Mouse (Mus musculus) hindbrain, embryonic 10.5 days (tissue): Measurements from ENCODE around the gene Pvalb. TPM values are rescaled to one million over a fixed set of nuclear protein-coding genes. Genes with fewer than 3 reads are reported as not detected.

Experiments
- DNase-seq: peaks from one replicate; pipeline ENCODE4 v3.0.0-alpha.2; 2017; ENCODE audit warnings: low spot score
- H3K27ac ChIP-seq: fragments of 300-500 bp; sonication (generic); 2 replicates; pipeline ENCODE4 v1.5.1; 2016; ENCODE audit warnings: mild to moderate bottlenecking, moderate library complexity
- H3K27me3 ChIP-seq: fragments of 300-500 bp; sonication (generic); 2 replicates; pipeline ENCODE4 v1.6.1; 2016; ENCODE audit warnings: mild to moderate bottlenecking; ENCODE audit not compliant: poor library complexity, insufficient read depth, severe bottlenecking
- H3K36me3 ChIP-seq: fragments of 300-500 bp; sonication (generic); 2 replicates; pipeline ENCODE4 v1.6.1; 2016; ENCODE audit warnings: mild to moderate bottlenecking, moderate library complexity
- H3K4me1 ChIP-seq: fragments of 300-500 bp; sonication (generic); replicated peaks from 2 replicates; pipeline ENCODE4 v1.6.1; 2016; ENCODE audit warnings: mild to moderate bottlenecking
- H3K4me3 ChIP-seq: fragments of 300-500 bp; sonication (generic); 2 replicates; pipeline ENCODE4 v1.5.1; 2016; ENCODE audit warnings: mild to moderate bottlenecking, moderate library complexity
- H3K9me3 ChIP-seq: fragments of 300-500 bp; sonication (generic); 2 replicates; pipeline ENCODE4 v1.6.1; 2016; ENCODE audit warnings: mild to moderate bottlenecking, moderate library complexity
- WGBS: fragments of 180-500 bp; shearing (Covaris S2); methylation state at CpG from one replicate; pipeline ENCODE4 v1.1.7; 2016; 5-methylcytosine and 5-hydroxymethylcytosine counted together
- polyA plus RNA-seq: library from polyadenylated mRNA; unstranded; fragments of >200 nt; fragmentation: Nextera tagmentation; extraction: Ambion mirVana; gene quantifications from 2 replicates; pipeline ENCODE4 v1.2.1, GENCODE M21; 2016

The Pvalb gene
- polyA plus RNA-seq, 1 experiment from 2014 or later, result 0.52 TPM

- Histone ChIP-seq H3K9me3 (no peaks in the 10 kb centered on the region), H3K27me3 (no peaks in the 10 kb centered on the region), H3K4me3 (no peak overlapping the region), H3K36me3 (peaks cover 28% of the 10 kb centered on the region), H3K4me1 (peaks cover 28% of the 10 kb centered on the region), H3K27ac (no peak overlapping the region)
- 93% methylated on average over 10 of the region's 10 CpGs for WGBS
- DNase-seq, result no peak
Measured at GRCm38 (mm10) chr15:78171651-78172050, 34.5 kb downstream of the Pvalb start.

DNA sequence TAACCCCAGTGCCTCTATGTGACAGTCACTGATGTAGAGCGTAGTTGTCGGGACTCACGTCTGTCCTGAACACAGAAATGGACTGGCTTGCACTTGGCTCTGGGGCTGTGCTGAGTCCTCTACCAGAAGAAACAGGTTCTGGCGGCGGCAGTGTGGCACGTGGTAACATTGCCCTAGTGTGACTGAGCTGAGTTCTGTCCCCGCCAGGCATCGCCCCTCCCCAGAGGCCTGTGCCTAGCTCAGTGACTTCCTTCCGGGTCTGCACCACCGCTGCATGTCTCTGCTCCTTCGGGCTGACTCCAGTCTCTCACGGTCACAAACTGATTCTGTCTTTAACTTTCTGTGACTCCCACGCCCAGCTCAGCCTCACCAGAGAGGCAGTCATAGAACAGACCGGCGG is 35.5 kb downstream of the Pvalb start:
- no peak overlapping the region for H3K4me3 ChIP-seq
- H3K27ac ChIP-seq, result no peak overlapping the region
- H3K27me3 ChIP-seq, result no peaks in the 10 kb centered on the region
- no peaks in the 10 kb centered on the region for H3K9me3 ChIP-seq
- WGBS, result 93% methylated on average over 15 of the region's 15 CpGs
- peaks cover 38% of the 10 kb centered on the region for H3K36me3 ChIP-seq
- peaks cover 28% of the 10 kb centered on the region for H3K4me1 ChIP-seq
- DNase-seq, result no peak

DNA sequence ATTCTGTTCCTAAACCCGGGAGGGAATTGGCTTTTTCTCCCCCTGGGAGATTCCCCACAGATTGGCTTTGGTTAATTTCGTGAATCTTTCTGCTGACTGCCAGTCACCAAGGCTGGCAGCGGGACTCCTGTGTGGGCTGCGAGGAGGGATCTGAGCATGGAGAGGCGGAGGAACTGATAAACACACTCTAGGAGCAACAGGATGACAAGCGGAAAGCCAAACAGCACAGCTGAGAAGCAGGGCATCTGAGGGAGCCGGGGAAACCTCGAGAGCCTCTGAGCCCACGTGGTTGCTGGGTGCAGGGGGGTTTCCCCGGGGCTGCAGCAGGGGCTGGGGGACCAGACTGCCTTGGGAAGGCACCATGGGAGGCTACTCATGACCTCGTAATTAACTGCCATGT is 36.6 kb downstream of the Pvalb start:
- DNase-seq, result no peak
- Histone ChIP-seq H3K4me3 (no peak overlapping the region), H3K36me3 (peaks cover 49% of the 10 kb centered on the region), H3K27me3 (no peaks in the 10 kb centered on the region), H3K4me1 (peaks cover 20% of the 10 kb centered on the region), H3K27ac (0 out of 2 replicates have a peak overlapping the region, but pooled peaks have one; percentile 8), H3K9me3 (no peaks in the 10 kb centered on the region)
- WGBS, result 82% methylated on average over 11 of the region's 11 CpGs

GRCm38 (mm10) chr15:78165292-78165691 is 40.9 kb downstream of the Pvalb start:
- 84% methylated on average over 4 of the region's 4 CpGs for WGBS

DNA sequence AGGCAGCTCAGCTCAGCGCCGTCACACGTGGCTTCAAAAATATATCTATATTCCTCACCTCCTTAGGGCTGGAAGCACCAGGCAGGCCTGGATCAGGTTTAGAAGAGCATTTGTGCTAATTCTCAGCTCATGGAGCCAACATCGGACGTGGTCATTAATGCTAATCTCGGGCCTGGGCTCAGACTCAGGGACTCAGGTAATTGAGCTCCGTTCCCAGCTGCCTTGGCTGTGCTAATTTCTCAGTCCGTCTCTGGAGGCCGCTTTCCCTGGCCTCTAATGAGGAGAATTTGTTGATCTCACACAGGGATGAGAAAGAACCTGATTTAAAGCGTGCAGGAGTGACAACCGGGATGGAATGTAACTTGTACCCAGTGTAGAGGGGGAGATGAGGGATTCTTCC is 41.7 kb downstream of the Pvalb start:
- Histone ChIP-seq H3K4me1 (no peaks in the 10 kb centered on the region), H3K9me3 (no peaks in the 10 kb centered on the region), H3K27me3 (no peaks in the 10 kb centered on the region), H3K4me3 (no peak overlapping the region), H3K36me3 (peaks cover 92% of the 10 kb centered on the region), H3K27ac (no peak overlapping the region)
- WGBS, result 89% methylated on average over 11 of the region's 11 CpGs
- DNase-seq, result no peak

More at GRCm38 (mm10) chr15:78165292-78165691, 40.9 kb downstream of the Pvalb start:
- H3K9me3 ChIP-seq, result no peaks in the 10 kb centered on the region
- no peak overlapping the region for H3K4me3 ChIP-seq
- H3K4me1 ChIP-seq, result no peaks in the 10 kb centered on the region
- peaks cover 86% of the 10 kb centered on the region for H3K36me3 ChIP-seq
- no peaks in the 10 kb centered on the region for H3K27me3 ChIP-seq
- no peak for DNase-seq
- H3K27ac ChIP-seq, result no peak overlapping the region

GRCm38 (mm10) chr15:78161946-78162345 is 44.3 kb downstream of the Pvalb start:
- no peak for DNase-seq
- no peak overlapping the region for H3K4me3 ChIP-seq
- H3K4me1 ChIP-seq, result no peaks in the 10 kb centered on the region
- no peaks in the 10 kb centered on the region for H3K9me3 ChIP-seq
- peaks cover 84% of the 10 kb centered on the region for H3K36me3 ChIP-seq
- H3K27me3 ChIP-seq, result no peaks in the 10 kb centered on the region
- WGBS, result 87% methylated on average over 9 of the region's 9 CpGs
- H3K27ac ChIP-seq, result no peak overlapping the region

GRCm38 (mm10) chr15:78158335-78158734 is 47.9 kb downstream of the Pvalb start:
- WGBS, result 81% methylated on average over 5 of the region's 5 CpGs
- Histone ChIP-seq H3K4me3 (no peak overlapping the region), H3K27ac (no peak overlapping the region), H3K36me3 (peaks cover 48% of the 10 kb centered on the region), H3K27me3 (no peaks in the 10 kb centered on the region), H3K4me1 (peaks cover 5% of the 10 kb centered on the region), H3K9me3 (no peaks in the 10 kb centered on the region)
- no peak for DNase-seq

DNA sequence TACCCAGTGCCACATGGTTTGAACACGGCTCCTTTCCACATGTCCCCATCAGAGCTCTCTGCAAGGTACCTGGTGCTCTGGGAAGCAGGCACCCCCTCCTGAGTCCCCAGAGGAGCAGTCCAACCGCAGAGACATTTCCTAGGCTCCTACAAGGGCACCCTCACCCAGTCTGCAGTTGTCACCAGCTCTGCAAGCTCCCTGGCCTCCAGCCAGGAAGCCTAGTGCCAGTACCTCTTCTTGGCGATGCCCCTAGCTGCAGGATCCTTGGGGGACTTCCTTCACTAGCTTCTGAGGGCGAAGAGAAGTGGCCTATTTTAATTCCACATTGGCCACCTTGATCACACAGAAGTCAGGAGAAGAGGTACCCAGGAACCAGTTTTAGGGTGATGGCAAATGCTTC is 48.4 kb downstream of the Pvalb start:
- Histone ChIP-seq H3K27me3 (no peaks in the 10 kb centered on the region), H3K4me3 (no peak overlapping the region), H3K27ac (no peak overlapping the region), H3K4me1 (peaks cover 10% of the 10 kb centered on the region), H3K36me3 (peaks cover 43% of the 10 kb centered on the region), H3K9me3 (no peaks in the 10 kb centered on the region)
- no peak for DNase-seq
- 74% methylated on average over 4 of the region's 4 CpGs for WGBS

- no peak for DNase-seq
- peaks cover 38% of the 10 kb centered on the region for H3K36me3 ChIP-seq
- H3K27me3 ChIP-seq, result no peaks in the 10 kb centered on the region
- 85% methylated on average over 8 of the region's 8 CpGs for WGBS
- no peak overlapping the region for H3K27ac ChIP-seq
- peaks cover 13% of the 10 kb centered on the region for H3K4me1 ChIP-seq
- no peak overlapping the region for H3K4me3 ChIP-seq
- H3K9me3 ChIP-seq, result no peaks in the 10 kb centered on the region
Measured at GRCm38 (mm10) chr15:78157330-78157729, 48.9 kb downstream of the Pvalb start.

DNA sequence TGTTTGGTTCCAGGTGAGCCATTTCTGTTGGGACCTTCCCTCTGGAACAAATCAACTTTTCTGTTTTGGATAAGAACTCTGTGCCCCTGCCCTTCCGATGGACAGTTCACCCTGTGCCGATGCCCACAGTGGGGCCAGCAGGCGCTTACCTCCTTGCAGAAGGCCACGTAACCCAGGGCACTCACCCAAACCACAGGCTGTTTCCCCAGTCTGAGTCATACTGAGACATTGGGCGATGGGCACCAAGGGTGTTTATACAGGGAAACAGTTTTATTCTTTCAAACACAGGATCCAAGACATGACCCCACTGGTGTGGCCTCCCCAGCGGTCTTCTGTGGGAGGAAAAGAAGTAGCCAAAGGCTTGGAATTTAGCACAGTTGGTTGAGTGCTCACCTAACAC is 50.8 kb downstream of the Pvalb start:
- Histone ChIP-seq H3K4me3 (no peak overlapping the region), H3K4me1 (peaks cover 13% of the 10 kb centered on the region), H3K27ac (no peak overlapping the region), H3K27me3 (no peaks in the 10 kb centered on the region), H3K9me3 (no peaks in the 10 kb centered on the region), H3K36me3 (peaks cover 19% of the 10 kb centered on the region)
- 89% methylated on average over 6 of the region's 6 CpGs for WGBS
- DNase-seq, result no peak

- no peak for DNase-seq
- H3K4me3 ChIP-seq, result no peak overlapping the region
- no peaks in the 10 kb centered on the region for H3K36me3 ChIP-seq
- H3K27me3 ChIP-seq, result no peaks in the 10 kb centered on the region
- peaks cover 13% of the 10 kb centered on the region for H3K4me1 ChIP-seq
- no peaks in the 10 kb centered on the region for H3K9me3 ChIP-seq
- H3K27ac ChIP-seq, result 0 out of 2 replicates have a peak overlapping the region, but pooled peaks have one; percentile 23
- 50% methylated on average over 11 of the region's 11 CpGs for WGBS
Measured at GRCm38 (mm10) chr15:78153045-78153775, 53.0 kb downstream of the Pvalb start.

DNA sequence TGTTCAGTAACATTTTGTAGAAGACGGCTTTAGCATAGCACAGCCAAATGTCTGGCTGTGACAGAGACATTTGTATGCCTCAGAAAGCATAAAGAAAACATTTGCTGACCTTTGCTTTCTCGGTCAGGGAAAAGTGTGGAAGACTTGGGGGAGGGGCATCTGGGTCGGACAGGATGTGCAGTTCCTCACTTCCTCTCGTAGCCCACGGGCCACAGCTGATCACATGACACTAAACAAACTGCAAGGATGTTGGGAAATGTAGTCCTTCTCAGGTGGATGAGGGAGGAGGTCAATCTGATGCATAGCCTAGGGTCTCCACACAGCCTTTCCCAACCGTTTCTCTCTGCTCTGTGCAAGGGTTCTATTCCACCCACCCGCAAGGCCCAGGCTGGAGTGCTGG is 57.6 kb downstream of the Pvalb start:
- H3K27ac ChIP-seq, result no peak overlapping the region
- no peaks in the 10 kb centered on the region for H3K9me3 ChIP-seq
- H3K4me3 ChIP-seq, result no peak overlapping the region
- WGBS, result 79% methylated on average over 7 of the region's 7 CpGs
- DNase-seq, result no peak
- H3K36me3 ChIP-seq, result no peaks in the 10 kb centered on the region
- H3K27me3 ChIP-seq, result no peaks in the 10 kb centered on the region
- H3K4me1 ChIP-seq, result peaks cover 19% of the 10 kb centered on the region
